Mouse (Mus musculus) C2C12 (cell line): Measurements from ENCODE around the gene Ptpn6.

Experiments
- CTCF ChIP-seq: IDR thresholded peaks from one replicate; pipeline ENCODE4 v1.5.1; 2011; ENCODE audit not compliant: control insufficient read depth, insufficient read depth, insufficient read length
- MAX ChIP-seq: IDR thresholded peaks from one replicate; pipeline ENCODE4 v1.6.1; 2011; ENCODE audit warnings: mild to moderate bottlenecking, control low read depth
- MYOG ChIP-seq: IDR thresholded peaks from one replicate; pipeline ENCODE4 v1.6.1; 2011; ENCODE audit not compliant: control insufficient read depth, insufficient read length; ENCODE audit errors: extremely low read depth

GRCm38 (mm10) chr6:124750405-124750804 lies 11.9 kb upstream of the Ptpn6 start:
- TF ChIP-seq CTCF (no peak), MAX (no peak), MYOG (no peak)
